Comparison of ENCODE assay signal across 9 mouse cellular contexts in the genomic region with DNA sequence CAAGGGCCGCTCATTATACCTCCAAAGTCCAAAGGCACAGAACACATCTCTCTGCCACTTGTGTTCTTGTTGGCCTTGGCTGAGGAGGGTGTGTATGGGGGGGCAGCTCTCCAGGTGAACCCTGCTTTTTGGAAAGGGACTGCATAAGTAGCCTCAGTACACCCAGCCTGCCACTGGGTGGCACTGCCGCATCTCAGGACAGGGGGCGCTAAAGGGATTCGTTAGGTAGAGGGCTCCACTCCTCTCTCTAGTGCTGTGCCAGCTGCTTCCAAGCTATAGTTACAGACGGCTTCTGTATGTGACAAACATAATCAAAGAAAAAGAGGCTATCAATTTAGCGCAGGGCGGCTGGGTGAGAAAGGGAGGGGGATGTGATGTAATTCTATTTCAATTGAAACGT. TPM values are rescaled to one million over a fixed set of nuclear protein-coding genes. Genes with fewer than 3 reads are reported as not detected.
DNase-seq lines count a peak whose midpoint lies in the region; ATAC-seq and TF ChIP-seq lines count a peak whose summit lies in the region.
"Had no signal": no experiment of that assay in that cellular context is flagged by ENCODE, and none has a peak within 500 bp of the region (broad histone marks: within the 10 kb centered on the region; RNA-seq: fewer than 3 reads in every experiment).

No protein-coding gene starts in this region.

- no peak overlapping the region for H3K9ac ChIP-seq in heart, embryonic 12.5 days
- no peak overlapping the region for H3K9ac ChIP-seq in kidney, embryonic 16.5 days (replicated peaks; ENCODE audit: low read length)
- no peak overlapping the region for H3K9ac ChIP-seq in liver, adult 2 months (ENCODE audit: low read depth, low read length)
- H3K9ac ChIP-seq: embryonic facial prominence, embryonic 12.5 days had no signal

- peaks cover 28% of the 10 kb centered on the region for H3K27me3 ChIP-seq in heart, embryonic 12.5 days (replicated peaks)
- peaks cover 37% of the 10 kb centered on the region for H3K27me3 ChIP-seq in kidney, embryonic 16.5 days (ENCODE audit: insufficient read depth, low read length)
- H3K27me3 ChIP-seq in liver, adult 2 months (ENCODE audit: control insufficient read depth, insufficient read depth, low read length), result no peaks in the 10 kb centered on the region

- no peak overlapping the region for H3K4me2 ChIP-seq in heart, embryonic 12.5 days
- no peak overlapping the region for H3K4me2 ChIP-seq in kidney, embryonic 16.5 days (replicated peaks; ENCODE audit: low read depth, low read length)
- H3K4me2 ChIP-seq: embryonic facial prominence, embryonic 12.5 days had no signal

- no peak overlapping the region for H3K4me3 ChIP-seq in heart, embryonic 12.5 days
- no peak overlapping the region for H3K4me3 ChIP-seq in kidney, embryonic 16.5 days (ENCODE audit: low read length)
- H3K4me3 ChIP-seq in liver, adult 2 months (ENCODE audit: insufficient read depth, low read depth, low read length), result no peak overlapping the region
- H3K4me3 ChIP-seq: embryonic facial prominence, embryonic 12.5 days had no signal

- peak; percentile 86 for DNase-seq in CD4-positive helper T cell, adult 2 months (ENCODE audit: low read depth, low spot score)
- DNase-seq in brain, adult 2 months (ENCODE audit: low read depth, low spot score), result peak; percentile 94
- DNase-seq in liver, adult 2 months (ENCODE audit: extremely low read depth, low read depth, low spot score), result peak; percentile 77
- DNase-seq in naive thymus-derived CD4-positive, alpha-beta T cell, adult 2 months (ENCODE audit: low read depth), result peak; percentile 93
- DNase-seq in spleen, postnatal 4 days (ENCODE audit: low spot score in 2 of 2), result peak; percentile 82 to 90

- no peaks in the 10 kb centered on the region for H3K9me3 ChIP-seq in heart, embryonic 12.5 days (replicated peaks)
- H3K9me3 ChIP-seq in kidney, embryonic 16.5 days (ENCODE audit: low read length), result no peaks in the 10 kb centered on the region
- H3K9me3 ChIP-seq: embryonic facial prominence, embryonic 12.5 days had no signal

- ATAC-seq in erythroid progenitor cell, adult 5-6 weeks (replicated peaks; ENCODE audit: low FRiP score, poor library complexity, severe bottlenecking), result peak; percentile 87
- peak; percentile 44; the same call in 1 of the 2 replicates for ATAC-seq in heart, embryonic 12.5 days (ENCODE audit: insufficient number of reproducible peaks, low FRiP score)
- peak; percentile 65; the same call in 1 of the 2 replicates for ATAC-seq in kidney, embryonic 16.5 days (ENCODE audit: low FRiP score, low TSS enrichment)

- H3K27ac ChIP-seq in heart, embryonic 12.5 days (ENCODE audit: poor library complexity, severe bottlenecking), result no peak overlapping the region
- H3K27ac ChIP-seq in kidney, embryonic 16.5 days (ENCODE audit: low read length), result no peak overlapping the region
- no peak overlapping the region for H3K27ac ChIP-seq in liver, adult 2 months (replicated peaks; ENCODE audit: insufficient read depth, low read depth, low read length)
- H3K27ac ChIP-seq: embryonic facial prominence, embryonic 12.5 days had no signal

- no peak for TF ChIP-seq POLR2A in liver, adult 2 months (IDR thresholded peaks at IDR 0.05; ENCODE audit: extremely low read depth, insufficient read depth, low read length)

- H3K36me3 ChIP-seq in heart, embryonic 12.5 days, result no peaks in the 10 kb centered on the region
- H3K36me3 ChIP-seq in kidney, embryonic 16.5 days (ENCODE audit: insufficient read depth, low read length), result no peaks in the 10 kb centered on the region
- H3K36me3 ChIP-seq in liver, adult 2 months (ENCODE audit: control insufficient read depth, insufficient read depth, low read length), result no peaks in the 10 kb centered on the region; the same call in 1 of the 2 replicates
- H3K36me3 ChIP-seq: embryonic facial prominence, embryonic 12.5 days had no signal

- peak; percentile 100 for TF ChIP-seq CTCF in liver, adult 2 months (IDR thresholded peaks at IDR 0.05; ENCODE audit: low read depth, low read length)

- no peaks in the 10 kb centered on the region for H3K79me2 ChIP-seq in liver, adult 2 months (ENCODE audit: control insufficient read depth, insufficient read depth, low read length)

- peaks cover 20% of the 10 kb centered on the region for H3K4me1 ChIP-seq in heart, embryonic 12.5 days (replicated peaks)
- H3K4me1 ChIP-seq in kidney, embryonic 16.5 days (ENCODE audit: insufficient read depth, low read length), result 0 out of 2 replicates have a peak, but pooled peaks cover 3% of the 10 kb centered on the region
- peaks cover 6% of the 10 kb centered on the region for H3K4me1 ChIP-seq in liver, adult 2 months (ENCODE audit: control insufficient read depth, insufficient read depth, low read length)

- WGBS in heart, embryonic 12.5 days, result 4% methylated on average over 8 of the region's 8 CpGs
- 1% methylated on average over 8 of the region's 8 CpGs for whole genome bisulfite sequencing in kidney, embryonic 16.5 days
- WGBS in liver, adult 2 months, result 5% methylated on average over 8 of the region's 8 CpGs

RNA-seq across cellular contexts. Expression of a gene that starts 16.9 kb away (rescaled TPM):
- not detected in 2 replicates for total RNA-seq in erythroid progenitor cell, adult 5-6 weeks (2015; ENCODE audit: low replicate concordance)
- not detected in 2 replicates for total RNA-seq in erythroid progenitor cell, adult 5-6 weeks (2017; ENCODE audit: low replicate concordance)
- 4.3 and 4.9 TPM in 2 replicates for polyA plus RNA-seq in heart, embryonic 12.5 days (2016; fragmentation: Nextera tagmentation; extraction: Ambion mirVana)
- polyA plus RNA-seq in kidney, embryonic 16.5 days (2015; fragmentation: Nextera tagmentation; extraction: Ambion mirVana), result 0.39 and 0.51 TPM in 2 replicates
- total RNA-seq in liver, adult 2 months (2014; rRNA removed), result not detected in 2 replicates
- polyA plus RNA-seq in liver, adult 2 months (2012; rRNA removed), result not detected in 2 replicates

RNA-seq across cellular contexts. Expression of a gene that starts 28.3 kb away (rescaled TPM):
- total RNA-seq in erythroid progenitor cell, adult 5-6 weeks (2015; ENCODE audit: low replicate concordance), result not detected in 2 replicates
- total RNA-seq in erythroid progenitor cell, adult 5-6 weeks (2017; ENCODE audit: low replicate concordance), result not detected in 2 replicates
- polyA plus RNA-seq in heart, embryonic 12.5 days (2016; fragmentation: Nextera tagmentation; extraction: Ambion mirVana), result 226 and 239 TPM in 2 replicates
- polyA plus RNA-seq in kidney, embryonic 16.5 days (2015; fragmentation: Nextera tagmentation; extraction: Ambion mirVana), result 2.2 and 2.3 TPM in 2 replicates
- total RNA-seq in liver, adult 2 months (2014; rRNA removed), result 0.18 TPM in 1 of 2 replicates, not detected in the other
- 0.06 TPM in 2 replicates for polyA plus RNA-seq in liver, adult 2 months (2012; rRNA removed)

RNA-seq across cellular contexts. Expression of a gene that starts 56.9 kb away (rescaled TPM):
- 159 and 206 TPM in 2 replicates for total RNA-seq in erythroid progenitor cell, adult 5-6 weeks (2015; ENCODE audit: low replicate concordance)
- total RNA-seq in erythroid progenitor cell, adult 5-6 weeks (2017; ENCODE audit: low replicate concordance), result 289 and 355 TPM in 2 replicates
- polyA plus RNA-seq in heart, embryonic 12.5 days (2016; fragmentation: Nextera tagmentation; extraction: Ambion mirVana), result 24.0 and 25.1 TPM in 2 replicates
- polyA plus RNA-seq in kidney, embryonic 16.5 days (2015; fragmentation: Nextera tagmentation; extraction: Ambion mirVana), result 20.8 and 23.8 TPM in 2 replicates
- total RNA-seq in liver, adult 2 months (2014; rRNA removed), result 60.5 and 63.4 TPM in 2 replicates
- polyA plus RNA-seq in liver, adult 2 months (2012; rRNA removed), result 5.8 and 6.8 TPM in 2 replicates

Comparison
In these comparisons a context has a peak if more than half of its experiments do, and no peak if none do; other contexts are left out.
1. RNA of a gene that starts 28.3 kb away (polyA plus RNA-seq): 226 to 239 TPM in heart, embryonic 12.5 days; 2.2 to 2.3 TPM in kidney, embryonic 16.5 days and 0.06 TPM in liver, adult 2 months; every median in the first group is over 10 times any median in the second.
2. Peak in every context shown above with its lines, with median percentiles within 50 percentile points of each other: DNase-seq and ATAC-seq.